Mouse (Mus musculus): ENCODE results near the gene Klhl29.

Klhl29 gene

DNA sequence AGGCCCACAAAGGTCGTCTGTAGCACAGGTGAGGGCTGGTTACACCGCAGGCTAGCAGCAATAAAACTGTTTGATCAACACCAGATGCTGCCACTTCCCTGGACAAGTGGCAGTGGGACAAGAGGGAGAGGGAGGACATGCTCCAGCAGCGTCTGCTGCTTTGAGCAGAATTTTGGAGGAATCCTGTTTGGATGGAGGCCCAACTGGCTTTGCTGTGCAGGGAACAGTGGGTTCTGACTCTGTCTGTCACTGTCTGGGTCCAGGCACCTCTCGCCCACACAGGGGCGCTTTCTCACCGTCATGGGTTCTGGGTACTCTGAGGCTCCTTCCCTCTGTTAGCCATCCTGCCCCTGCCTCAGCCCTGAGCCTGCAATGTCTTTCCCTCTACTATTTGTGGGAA lies 209.3 kb downstream of the Klhl29 start:
- peak in 1 of 2 experiments; percentile 60 for DNase-seq

DNA sequence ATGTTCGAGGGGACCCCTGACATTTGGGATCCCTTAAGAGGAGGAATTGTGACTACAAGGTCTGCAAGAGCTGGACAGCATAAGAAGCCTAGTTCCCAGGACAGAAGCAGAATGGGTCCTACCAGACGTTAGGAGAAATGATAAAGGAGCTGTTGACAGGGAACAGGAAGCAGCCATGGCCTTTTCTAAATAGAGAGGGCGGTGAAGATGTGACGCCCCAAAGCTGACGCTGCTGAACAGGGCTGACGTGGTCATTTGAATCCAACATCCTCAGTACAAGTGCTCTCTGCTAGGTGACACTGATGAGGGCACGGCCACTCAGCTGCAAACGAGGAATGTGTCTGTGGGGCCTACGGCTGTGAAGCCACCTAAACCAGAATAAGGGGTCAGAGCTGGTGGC lies 210.1 kb downstream of the Klhl29 start:
- DNase-seq: no peak

DNA sequence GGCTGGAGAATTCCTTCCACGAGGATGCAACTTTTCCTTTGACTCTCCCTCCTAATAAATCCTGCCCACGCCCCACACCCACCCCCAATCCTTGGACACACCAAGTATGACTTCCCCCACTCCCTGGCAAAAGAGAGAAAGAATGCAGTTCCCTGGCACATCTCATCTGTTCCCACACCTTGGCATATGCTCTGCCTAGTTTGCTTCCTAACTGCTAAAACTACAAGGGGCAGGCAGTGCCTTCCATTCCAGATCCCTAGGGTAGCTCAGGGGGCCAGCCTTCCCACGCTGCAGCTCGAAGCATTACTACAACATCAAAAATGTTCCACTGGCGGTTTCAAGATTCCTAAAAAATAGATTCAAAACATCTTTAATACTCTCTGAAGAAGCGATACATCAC lies 212.8 kb downstream of the Klhl29 start:
- DNase-seq: no peak

DNA sequence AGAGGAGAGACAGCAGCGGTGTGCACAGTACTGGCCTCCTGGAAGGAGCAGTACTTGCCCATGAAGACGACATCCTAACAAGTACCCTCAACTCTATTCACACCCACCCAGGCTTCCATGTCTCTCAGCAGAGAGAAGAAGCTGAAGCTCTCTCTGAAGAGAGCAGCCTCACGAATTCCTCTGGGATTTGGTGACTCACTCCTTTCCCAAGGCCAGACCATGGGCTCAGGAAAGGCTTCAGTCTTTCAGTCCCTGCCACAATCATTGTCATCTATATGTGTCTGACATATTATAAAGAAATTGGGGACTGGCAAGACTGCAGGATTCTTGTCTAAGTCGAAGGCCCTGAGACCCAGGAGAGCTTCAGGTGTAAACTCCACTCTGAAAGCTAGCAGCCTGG lies 213.9 kb downstream of the Klhl29 start:
- no peak for DNase-seq

DNA sequence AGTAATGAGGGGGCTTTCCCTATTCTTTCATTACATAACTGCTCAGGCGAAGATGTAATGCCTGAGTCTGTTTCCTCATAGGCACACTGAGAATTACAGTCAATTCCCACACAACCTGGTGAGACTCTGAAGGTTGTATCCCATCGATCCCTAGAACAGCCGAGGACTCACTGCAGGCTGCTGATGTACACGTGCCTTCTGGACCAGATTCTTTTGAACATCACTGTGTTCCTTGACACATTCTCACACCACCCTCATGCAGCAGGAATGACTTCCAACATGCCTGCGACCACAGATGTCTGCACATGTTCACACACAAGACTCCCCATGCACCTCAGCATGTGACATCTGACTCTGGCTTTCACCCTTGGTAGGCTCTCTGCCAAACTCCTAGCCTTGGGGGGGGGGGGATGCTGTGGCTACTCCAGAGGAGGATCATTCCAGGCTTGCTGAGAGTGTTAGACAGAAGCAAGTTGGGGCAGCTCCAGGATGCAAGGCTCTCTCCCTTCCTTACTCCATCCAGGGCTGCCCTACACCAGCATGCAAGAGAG lies 217.5 kb downstream of the Klhl29 start:
- DNase-seq: no peak

DNA sequence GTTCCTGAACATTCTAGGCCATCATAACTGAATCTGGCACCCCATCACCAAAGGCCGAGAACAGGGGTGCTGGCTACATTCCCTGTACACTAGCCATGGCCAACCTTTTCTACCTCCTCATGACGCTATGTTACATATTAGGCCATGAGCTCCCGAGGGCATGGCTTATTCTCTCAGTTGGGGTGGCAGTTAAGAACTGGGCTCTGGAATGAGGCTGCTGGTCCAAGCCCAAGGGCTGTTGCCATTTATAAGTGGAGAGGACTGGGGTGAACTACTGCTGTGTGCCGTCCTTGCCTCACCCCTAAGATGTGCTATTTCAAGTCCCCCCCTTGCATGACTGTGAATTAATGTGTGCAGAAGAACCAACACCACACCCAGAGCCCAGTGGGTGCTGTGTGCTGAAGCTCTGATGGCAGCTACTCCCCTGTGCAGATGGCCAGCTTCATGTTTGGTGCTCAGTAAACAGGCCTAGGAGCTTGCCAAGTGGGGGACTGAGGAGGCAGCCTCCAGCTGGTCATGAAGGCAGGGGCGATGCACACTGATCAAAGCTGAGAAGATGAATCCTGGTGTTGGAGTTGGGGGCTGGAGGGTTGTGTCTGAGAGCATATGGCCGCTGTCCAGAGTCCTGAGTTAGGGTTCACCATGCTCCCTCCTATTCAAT lies 218.3 kb downstream of the Klhl29 start:
- DNase-seq: peak; percentile 48

DNA sequence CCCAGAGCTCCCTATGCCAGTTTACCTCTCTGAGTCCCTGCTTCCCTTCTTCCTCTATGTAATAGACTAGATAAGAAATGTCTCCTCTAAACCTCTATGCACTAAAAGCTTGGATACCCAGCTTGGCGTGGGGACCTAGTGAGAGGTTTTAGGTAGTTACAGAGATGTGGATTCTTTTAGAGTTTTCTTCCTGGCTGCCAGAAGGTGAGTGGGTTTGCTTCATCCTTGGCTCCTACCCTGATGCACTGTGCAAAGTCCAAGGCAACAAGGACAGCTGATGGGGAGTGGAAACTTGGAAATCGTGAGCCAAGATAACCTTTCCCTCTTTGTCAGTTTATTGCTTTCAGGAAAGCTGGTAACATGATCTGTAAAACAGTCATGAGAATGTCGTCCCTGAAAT lies 220.3 kb downstream of the Klhl29 start:
- DNase-seq: no peak

DNA sequence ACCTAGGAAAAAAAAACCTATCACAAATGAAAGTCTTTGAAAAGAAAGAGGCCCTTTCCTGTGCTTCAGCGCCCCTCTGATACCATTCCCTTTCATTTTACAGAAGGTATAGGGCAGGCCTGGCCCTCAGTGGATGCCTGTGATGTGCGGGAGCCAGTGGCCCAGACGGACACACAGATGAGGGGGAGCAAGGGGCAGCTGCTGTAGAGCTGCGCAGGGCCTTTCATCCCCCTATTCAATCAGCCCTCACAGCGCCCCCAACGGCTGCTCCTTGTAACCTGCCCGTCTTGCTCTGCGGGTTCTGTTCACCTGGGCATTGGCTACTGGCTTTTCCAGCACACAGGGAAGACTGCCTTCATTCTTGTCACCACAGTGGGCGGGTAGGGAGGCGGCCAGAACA lies 223.6 kb downstream of the Klhl29 start:
- peak; percentile 36 to 60 for DNase-seq

DNA sequence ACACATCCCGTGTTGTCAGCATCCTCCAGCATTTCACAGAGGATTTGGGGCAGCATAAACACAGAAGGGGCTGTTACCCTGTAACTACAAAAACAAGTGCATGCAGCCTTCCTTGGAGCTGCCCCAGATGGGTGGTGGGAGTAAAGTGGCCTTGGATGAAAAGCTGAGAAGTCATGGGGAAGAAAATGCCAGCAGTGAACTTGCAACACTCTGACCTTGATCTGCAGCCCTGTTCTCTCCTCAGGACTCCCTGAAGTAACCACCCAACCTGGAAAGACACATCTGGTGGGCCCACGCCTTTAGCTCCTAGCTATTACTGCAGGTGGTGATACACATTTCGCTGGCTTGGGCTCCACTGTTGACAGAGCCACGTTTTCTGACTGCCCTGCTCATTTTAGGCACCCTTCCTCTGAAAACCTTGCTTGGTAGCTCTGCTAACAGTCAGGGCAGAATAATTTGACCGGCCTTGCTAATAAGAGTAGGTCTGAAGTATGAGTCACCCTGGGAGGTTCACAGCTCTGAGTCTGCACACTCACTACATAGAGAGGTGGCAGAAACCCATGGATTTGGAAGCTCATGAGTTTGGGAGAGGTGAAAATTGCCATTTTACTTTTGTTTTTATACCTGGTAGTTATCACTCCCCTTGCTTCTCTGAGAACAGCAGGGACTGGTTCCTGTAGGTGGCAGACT lies 228.0 kb downstream of the Klhl29 start:
- DNase-seq: no peak

DNA sequence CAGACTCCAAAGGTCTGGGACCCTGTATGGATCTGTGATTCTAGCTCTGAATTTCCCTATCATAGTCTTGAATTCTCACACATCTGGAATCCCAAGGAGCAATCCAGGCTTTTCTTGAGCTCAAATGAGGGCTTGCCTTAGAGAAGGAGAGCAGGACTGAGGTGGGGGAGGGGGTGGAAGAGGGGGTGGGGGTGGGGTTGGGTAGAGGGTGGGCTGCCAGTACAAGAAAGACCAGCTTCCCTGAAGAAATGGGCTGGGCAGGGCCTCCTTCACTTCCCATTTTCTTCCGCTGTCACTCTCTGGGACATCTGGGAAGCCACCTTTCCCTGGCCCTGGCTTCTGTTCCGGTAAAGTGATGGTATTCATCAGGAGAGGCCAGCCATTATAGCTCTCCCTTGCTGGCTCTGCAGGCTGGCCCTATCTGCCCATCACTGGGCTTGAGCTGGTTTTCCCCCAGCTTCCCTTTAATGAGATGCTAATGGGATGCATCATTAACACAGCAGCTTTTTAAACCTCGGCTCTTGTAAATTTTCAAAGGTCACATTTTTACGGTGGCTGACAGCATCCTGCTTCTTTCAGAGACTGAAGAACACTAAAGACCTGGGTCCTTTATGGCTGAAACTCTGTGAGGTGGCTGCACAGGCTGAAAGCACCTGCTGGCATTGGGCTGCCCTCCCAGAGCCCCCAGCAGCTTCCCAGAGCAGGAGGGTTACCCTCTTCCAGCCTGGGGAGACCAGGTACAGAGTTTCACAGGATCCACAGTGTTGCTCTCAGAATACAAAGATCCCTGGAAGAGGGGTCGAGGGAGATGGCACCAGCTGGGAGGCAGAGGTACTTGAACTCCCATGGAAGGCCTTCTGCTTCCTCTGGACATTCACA lies 231.3 kb downstream of the Klhl29 start:
- DNase-seq: no peak

DNA sequence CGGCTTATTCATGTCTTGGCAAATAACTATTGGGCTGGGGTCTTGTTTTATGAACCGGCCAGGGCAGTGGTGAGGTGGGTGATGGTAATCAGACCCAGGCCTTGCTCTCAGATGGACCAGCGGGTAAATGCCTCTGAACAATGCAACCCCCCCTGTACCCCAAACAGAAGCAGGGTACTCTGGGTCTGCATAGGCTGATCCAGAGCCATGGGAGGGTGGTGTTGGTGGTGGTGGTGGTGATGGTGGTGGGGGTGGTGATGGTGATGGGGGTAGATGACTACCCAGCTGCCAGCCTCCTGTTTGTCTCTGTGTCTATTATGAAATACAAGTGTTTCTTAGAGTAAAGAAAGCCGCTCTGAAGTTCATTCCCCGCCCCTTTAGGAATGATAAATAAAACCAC lies 232.3 kb downstream of the Klhl29 start:
- no peak for DNase-seq

DNA sequence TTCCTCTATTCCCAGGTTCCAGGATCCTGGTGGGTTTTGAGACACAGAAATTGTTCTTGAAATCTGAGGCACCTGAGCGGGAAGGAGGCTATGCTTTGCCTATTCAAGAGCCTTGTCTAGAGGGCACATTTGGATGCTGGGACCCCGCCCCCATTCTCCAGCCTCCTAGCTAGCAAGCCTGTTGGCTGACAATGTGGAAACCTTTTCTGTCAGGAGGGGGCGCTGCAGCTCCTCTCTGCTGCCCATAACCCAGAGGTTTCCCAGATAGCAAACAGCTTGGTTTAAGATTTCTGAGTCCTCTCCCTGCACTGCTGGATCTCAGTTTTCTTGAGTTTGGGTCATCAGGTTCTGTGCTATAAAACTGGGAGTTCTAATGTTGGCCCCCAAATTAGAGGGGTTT lies 232.7 kb downstream of the Klhl29 start:
- DNase-seq: peak; percentile 84 to 89

DNA sequence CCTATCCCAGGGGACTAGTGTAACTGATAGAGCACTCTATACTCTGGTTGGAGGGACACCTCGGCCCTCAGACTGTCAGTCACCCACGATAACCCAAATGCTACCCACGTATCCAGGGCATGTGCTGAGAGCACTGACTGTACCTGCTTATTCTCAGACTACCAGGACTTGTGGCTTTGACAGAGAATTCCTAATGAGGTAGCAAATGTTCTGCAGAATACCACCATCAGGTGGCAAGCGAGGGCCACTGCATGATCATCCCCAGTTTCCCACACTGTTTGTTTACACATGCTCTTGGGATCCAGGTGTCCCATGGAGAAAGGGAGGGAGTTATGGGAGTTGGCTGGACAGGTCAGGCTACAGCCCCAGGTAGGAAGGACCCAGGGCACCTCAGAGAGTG lies 234.4 kb downstream of the Klhl29 start:
- peak; percentile 40 to 60 for DNase-seq

DNA sequence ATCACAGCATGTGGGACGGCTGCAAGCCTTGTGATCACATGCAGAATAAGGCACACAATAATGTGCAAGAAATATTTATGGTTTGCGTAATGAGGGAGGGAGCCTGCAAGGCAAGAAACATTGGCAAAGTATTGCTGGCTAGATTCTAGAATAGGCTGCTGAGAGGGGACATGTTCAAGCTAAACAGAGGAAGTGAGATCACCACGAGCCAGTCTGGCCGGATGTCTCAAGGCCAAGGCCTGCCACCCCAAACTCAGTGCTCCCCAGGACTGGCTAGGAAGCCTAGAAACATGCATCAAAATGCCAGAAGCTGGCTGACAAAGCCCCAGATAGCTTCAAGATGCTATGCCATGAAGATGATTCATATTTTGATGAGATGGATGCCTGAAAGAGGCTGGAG lies 236.2 kb downstream of the Klhl29 start:
- no peak for DNase-seq

DNA sequence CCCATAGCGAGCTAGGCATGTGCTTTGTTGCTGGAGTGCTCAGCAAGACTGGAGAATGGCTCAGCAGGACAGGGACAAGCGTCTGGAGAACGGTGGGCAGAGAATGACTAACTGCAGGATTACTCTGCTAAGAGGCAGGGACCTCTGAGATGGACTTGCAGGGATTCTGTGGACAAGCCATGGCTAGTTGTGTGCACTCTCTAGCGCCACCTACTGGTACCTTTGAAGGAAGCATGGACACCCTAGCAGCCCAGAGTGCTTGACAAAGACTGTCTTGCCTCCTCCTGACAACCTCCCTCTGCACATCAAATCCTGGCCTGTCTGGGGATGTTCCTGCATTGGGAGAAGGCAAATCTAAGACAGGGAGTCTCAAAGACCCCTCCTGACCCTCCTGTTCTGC lies 239.2 kb downstream of the Klhl29 start:
- DNase-seq: peak; percentile 65 to 77

DNA sequence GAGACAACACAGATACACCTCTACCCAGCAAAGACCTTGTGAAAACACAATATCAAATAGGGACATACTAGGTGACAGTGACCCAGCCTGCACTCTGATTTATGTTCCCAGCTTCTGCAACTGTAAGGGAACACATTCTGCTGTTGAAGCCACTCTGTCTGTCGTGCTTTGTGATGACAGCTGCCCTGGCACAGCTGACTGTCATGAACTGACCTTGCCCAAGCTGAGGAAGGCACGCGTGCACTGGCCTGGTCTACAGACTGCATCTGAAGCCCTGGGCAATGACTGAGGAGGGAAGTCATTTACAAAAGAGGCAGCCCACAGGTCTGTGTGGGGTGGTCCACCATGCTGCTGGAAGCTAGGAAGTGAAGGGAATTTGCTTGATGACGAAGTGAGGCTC lies 246.3 kb downstream of the Klhl29 start:
- no peak for DNase-seq

DNA sequence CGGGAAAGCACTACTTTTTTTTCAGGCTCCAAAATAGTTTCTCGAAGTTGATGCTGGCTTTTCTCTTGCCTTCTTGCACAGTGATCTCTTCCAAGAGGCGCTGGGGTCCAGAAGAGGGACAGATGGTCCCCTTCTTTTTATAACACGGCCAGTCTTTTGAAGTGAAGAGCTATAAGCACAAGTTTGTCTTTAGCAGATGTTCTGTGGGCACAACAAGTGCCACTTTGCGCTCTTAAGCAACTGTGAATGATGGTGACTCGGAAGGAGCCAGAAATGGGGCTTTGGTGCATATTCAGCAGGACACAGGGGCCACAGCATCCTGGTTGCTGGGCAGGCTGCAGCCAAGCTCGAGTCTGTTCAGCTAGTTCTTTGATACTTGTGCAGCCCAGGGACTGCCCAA lies 249.6 kb downstream of the Klhl29 start:
- no peak for DNase-seq

DNA sequence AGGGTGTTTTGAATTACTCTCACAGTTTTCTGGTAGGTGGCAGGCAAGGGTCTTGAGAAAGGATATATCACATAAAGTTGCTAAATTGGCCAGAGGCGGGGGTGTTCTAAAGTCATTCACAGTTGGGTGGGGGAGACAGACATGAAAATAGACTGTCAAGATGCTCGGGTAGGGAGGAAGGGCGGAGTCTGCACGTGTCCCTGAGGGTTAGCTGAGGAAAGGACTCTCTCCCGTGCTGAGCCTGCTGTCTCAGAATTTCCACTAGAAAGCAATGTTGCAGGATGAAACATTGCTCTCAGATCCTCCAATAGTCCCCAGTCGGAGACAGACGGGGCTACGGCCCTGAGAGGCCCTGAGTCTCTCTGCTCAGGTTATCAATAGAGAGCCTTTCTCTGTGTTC lies 252.5 kb downstream of the Klhl29 start:
- DNase-seq: no peak

DNA sequence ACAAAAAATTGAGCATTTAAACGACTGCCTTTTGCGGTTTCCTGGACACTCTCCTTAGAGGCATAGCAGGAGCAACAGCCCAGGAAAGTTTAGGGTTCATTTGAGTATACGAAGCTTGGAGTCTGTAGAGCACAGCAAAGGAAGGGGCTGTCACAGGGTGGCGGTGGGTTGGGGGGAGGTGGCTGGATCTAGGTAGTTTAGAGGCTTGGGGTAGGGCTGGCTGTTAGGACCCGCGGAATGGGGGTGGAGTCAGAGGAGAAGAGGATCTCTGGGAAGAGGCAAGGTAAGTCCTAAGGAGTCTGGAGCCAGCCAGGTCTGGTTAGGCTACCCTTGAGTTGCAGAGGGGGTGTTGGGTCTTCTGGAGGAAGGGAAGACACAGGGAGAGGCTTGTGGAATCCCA lies 255.2 kb downstream of the Klhl29 start:
- no peak for DNase-seq

DNA sequence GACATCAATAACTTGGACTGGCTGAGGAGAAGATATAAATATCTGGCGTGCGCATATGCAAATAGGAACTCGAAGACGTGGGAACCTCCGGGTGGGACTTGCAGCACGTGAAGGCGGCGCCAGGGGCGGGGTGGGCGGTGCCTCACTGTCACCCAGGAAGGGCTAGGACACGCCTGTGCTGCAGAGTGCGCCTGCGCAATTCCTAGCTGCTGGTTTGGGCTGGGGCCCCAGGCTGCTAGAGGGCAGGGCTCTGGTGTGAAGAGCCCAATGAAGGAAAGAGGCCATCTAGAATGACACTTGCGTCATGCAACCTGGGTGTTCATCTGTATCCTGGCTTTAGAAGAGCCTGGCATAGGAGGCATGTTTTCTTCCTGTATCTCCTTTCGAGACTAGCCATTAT lies 255.8 kb downstream of the Klhl29 start:
- DNase-seq: peak; percentile 96 to 98

DNA sequence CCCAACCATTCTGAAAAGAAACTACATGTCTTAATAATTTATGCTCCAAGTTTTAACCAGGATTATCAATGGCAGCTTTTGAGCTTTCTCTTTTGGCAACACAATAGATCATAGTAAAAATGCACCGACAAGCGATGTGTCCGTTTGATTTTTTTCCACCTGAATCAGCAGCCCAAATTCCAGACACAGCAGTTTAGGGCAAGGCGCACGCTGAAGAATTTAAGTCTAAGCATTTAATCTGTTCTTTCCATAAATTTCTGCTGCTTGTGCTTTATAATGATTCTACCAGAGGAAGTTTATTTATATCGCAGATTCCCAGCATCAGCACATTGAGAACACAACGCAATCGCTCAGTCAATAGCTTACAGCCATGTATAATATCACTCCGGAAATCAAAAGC lies 256.2 kb downstream of the Klhl29 start:
- DNase-seq: no peak

DNA sequence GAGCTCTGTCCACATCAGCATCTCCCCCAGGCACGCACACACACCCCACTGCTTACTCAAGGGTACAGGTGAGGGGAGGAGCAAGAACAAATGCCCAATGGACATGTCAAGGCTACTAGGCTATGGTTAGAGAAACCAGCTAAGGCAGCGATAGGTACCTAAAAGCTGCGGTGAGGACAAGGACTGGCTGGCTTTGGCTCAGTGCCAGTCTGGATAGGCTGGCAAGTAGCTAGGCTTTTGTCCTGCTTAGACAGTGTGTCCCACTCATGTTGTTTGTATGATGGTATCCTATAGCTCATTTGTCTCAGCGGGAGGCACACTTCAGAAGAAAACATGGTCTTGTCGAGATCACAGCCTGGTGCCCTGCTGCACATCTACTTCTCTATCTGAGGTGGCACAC lies 258.9 kb downstream of the Klhl29 start:
- no peak for DNase-seq

DNA sequence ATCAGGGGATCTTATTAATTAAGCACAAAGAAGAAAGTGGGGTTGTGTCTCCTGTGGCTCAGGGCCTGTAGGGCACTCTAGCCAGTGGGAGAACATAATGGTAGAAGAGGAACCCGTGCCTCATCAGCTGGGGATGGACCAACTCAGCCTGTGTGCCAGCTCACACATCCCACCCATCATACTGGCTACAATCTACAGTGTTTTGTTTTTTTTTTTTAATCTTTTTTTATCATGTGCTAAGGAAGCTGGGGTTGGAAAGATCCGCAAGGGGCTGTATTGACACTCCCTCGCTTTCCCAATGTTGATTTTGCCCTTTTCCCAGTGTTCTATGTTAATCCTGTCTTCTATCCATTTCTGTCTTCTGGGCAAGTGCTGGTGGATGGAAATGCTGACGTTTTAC lies 260.9 kb downstream of the Klhl29 start:
- DNase-seq: no peak

DNA sequence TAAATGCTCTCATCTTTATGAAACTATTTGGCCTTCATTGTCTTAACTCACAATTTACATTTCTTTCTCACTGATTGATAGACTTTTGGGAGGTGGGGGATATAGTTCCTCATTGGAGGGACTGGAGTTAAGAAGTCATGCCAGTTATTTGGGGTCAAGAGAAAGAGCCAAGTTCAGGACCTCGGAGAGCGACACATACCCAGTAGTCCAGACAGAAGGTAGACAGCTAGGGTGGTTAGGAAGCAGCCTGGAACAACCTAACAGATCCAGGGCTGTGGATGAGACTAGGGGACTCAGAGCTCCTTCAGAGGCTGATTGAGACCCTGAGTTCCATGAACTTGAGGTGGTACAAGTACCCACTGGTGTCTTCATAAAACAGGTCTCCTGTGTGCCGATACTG lies 264.1 kb downstream of the Klhl29 start:
- DNase-seq: no peak

All from cerebellum, postnatal 25 days (tissue).